Mouse (Mus musculus): ENCODE data around the gene Ddi2. TPM values are rescaled to one million over a fixed set of nuclear protein-coding genes. Genes with fewer than 3 reads are reported as not detected.
A peak's percentile ranks its signal among the peaks of the same experiment; 100 is the strongest.

The Ddi2 gene
- polyA plus RNA-seq, 1 experiment from 2014 or later: 18.8 TPM

DNA sequence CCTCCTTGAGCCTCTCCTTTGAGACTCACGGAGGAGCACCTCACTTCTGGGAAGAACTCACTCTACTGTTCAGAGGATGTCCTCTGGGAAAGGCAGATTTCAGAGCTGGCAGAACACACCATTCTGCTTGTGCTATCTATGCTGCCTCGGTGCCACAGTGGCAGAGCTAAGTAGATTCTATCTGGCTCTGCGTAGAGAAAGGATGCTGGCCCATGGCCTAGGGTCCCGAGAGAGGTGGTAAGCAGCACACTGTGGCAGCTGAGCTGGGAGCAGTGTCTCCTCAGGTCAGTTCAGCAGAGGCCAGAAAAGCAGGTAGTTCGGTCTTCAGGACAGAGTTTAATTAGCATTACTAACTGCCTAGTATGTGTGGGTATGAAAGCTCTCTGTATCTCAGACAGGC is 75.0 kb downstream of the Ddi2 start:
- Histone ChIP-seq H3K4me1 (ENCODE audit: control insufficient read depth, insufficient read depth, low read length) (peaks cover 10% of the 10 kb centered on the region), H3K9ac (ENCODE audit: low read length) (no peak overlapping the region), H3K27ac (ENCODE audit: low read length) (no peak overlapping the region), H3K9me3 (replicated peaks; ENCODE audit: control insufficient read depth, low read length) (no peaks in the 10 kb centered on the region), H3K4me3 (replicated peaks; ENCODE audit: low read length) (no peak overlapping the region), H3K4me2 (ENCODE audit: low read depth, low read length) (no peak overlapping the region), H3K36me3 (ENCODE audit: control insufficient read depth, insufficient read depth, low read length) (no peaks in the 10 kb centered on the region), H3K27me3 (ENCODE audit: control insufficient read depth, insufficient read depth, low read length) (no peaks in the 10 kb centered on the region)
- WGBS: 94% methylated on average over 5 of the region's 5 CpGs
- ATAC-seq (ENCODE audit: insufficient read depth, low FRiP score): no peak

DNA sequence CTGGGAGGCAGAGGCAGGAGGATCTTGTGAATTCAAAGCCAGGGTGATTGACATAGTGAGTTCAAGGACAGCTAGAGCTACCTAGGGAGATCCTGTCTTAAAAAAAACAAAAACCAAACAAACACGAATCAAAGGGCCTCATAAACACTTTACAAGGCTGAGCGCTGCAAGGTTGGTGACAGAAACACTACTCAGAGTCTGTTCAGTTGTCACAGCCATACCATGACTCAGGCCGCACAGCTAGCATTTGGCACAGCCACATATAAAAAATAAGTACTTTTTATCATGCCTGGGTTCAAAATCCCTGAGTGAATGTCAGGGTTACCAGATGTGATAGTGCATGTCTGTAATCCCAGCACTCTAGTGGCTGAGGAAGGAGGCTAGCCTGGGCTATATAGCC is 76.0 kb downstream of the Ddi2 start:
- no peaks in the 10 kb centered on the region for H3K27me3 ChIP-seq (ENCODE audit: control insufficient read depth, insufficient read depth, low read length)
- no peak for ATAC-seq (ENCODE audit: insufficient read depth, low FRiP score)
- WGBS: 90% methylated on average over 3 of the region's 3 CpGs

DNA sequence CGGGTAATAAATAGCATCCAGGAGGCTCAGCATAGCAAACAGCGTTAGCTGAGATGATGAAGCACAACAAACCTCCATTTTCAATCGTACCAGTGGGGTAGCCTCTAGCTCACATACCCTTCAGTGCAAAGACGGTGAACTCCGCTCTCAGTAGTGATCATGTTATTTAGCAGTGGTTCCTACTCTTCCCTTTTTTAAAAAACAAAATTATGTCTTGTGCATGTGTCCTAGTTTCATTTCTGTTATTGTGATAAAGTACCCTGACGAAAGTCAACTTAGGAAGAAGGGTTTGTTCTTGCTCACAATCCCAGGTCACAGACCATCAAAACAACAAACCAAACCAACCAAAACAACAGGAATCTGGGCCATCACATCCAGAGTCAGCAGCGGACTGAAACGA is 77.2 kb downstream of the Ddi2 start:
- Histone ChIP-seq H3K36me3 (ENCODE audit: control insufficient read depth, insufficient read depth, low read length) (no peaks in the 10 kb centered on the region), H3K4me2 (ENCODE audit: low read depth, low read length) (no peak overlapping the region), H3K9me3 (replicated peaks; ENCODE audit: control insufficient read depth, low read length) (no peaks in the 10 kb centered on the region), H3K27ac (ENCODE audit: low read length) (no peak overlapping the region), H3K27me3 (ENCODE audit: control insufficient read depth, insufficient read depth, low read length) (no peaks in the 10 kb centered on the region), H3K9ac (ENCODE audit: low read length) (no peak overlapping the region), H3K4me1 (ENCODE audit: control insufficient read depth, insufficient read depth, low read length) (peaks cover 10% of the 10 kb centered on the region), H3K4me3 (replicated peaks; ENCODE audit: low read length) (no peak overlapping the region)
- WGBS: 85% methylated on average over 8 of the region's 8 CpGs
- no peak for ATAC-seq (ENCODE audit: insufficient read depth, low FRiP score)

More for the DNA sequence above, 76.0 kb downstream of the Ddi2 start:
- Histone ChIP-seq H3K27ac (ENCODE audit: low read length) (no peak overlapping the region), H3K36me3 (ENCODE audit: control insufficient read depth, insufficient read depth, low read length) (no peaks in the 10 kb centered on the region), H3K4me1 (ENCODE audit: control insufficient read depth, insufficient read depth, low read length) (peaks cover 10% of the 10 kb centered on the region), H3K4me2 (ENCODE audit: low read depth, low read length) (no peak overlapping the region), H3K9me3 (replicated peaks; ENCODE audit: control insufficient read depth, low read length) (no peaks in the 10 kb centered on the region), H3K4me3 (replicated peaks; ENCODE audit: low read length) (no peak overlapping the region), H3K9ac (ENCODE audit: low read length) (no peak overlapping the region)

DNA sequence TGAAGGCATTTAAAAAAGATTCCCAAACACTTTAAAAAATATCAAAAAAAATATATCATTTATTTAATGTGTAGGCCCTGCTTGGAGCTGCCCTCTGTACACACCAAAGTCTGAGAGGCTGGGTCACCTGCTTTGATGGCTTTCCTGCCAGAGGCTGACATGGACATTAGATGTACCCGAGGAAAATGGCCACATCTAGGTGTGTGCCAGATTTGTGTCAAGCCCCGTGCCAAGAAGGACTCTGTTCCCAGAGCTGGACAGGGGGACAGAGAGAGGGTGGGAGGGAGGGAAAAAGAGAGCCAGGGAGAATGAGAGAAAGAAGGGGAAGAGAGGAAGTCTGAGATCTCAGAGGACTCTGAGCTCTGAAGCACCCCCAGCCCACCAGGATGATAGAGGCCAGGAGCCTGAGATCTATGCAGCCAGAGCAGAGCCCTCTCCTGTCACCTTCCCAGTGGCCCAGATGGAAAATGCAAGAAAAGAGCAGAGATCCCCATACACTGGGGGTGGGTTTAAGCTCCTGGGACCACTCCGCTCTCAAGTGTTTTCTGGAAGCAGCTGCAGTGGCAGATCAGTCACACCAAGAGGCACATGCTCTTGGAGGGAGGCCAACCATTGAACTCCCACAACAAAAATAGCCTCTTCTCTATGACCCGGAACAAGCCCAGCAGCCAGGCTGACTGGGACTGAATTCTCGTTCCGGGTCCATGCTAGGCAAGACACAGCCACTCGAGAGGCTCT is 79.9 kb downstream of the Ddi2 start:
- Histone ChIP-seq H3K4me1 (ENCODE audit: control insufficient read depth, insufficient read depth, low read length) (peaks cover 10% of the 10 kb centered on the region), H3K27ac (ENCODE audit: low read length) (peak overlapping the region; percentile 54), H3K9ac (ENCODE audit: low read length) (no peak overlapping the region), H3K4me2 (ENCODE audit: low read depth, low read length) (no peak overlapping the region), H3K36me3 (ENCODE audit: control insufficient read depth, insufficient read depth, low read length) (no peaks in the 10 kb centered on the region; the same call in 1 of the 2 replicates), H3K4me3 (replicated peaks; ENCODE audit: low read length) (no peak overlapping the region), H3K27me3 (ENCODE audit: control insufficient read depth, insufficient read depth, low read length) (no peaks in the 10 kb centered on the region), H3K9me3 (replicated peaks; ENCODE audit: control insufficient read depth, low read length) (no peaks in the 10 kb centered on the region)
- 40% methylated on average over 7 of the region's 7 CpGs for WGBS
- peak; percentile 27; the same call in 1 of the 2 replicates for ATAC-seq (ENCODE audit: insufficient read depth, low FRiP score)

DNA sequence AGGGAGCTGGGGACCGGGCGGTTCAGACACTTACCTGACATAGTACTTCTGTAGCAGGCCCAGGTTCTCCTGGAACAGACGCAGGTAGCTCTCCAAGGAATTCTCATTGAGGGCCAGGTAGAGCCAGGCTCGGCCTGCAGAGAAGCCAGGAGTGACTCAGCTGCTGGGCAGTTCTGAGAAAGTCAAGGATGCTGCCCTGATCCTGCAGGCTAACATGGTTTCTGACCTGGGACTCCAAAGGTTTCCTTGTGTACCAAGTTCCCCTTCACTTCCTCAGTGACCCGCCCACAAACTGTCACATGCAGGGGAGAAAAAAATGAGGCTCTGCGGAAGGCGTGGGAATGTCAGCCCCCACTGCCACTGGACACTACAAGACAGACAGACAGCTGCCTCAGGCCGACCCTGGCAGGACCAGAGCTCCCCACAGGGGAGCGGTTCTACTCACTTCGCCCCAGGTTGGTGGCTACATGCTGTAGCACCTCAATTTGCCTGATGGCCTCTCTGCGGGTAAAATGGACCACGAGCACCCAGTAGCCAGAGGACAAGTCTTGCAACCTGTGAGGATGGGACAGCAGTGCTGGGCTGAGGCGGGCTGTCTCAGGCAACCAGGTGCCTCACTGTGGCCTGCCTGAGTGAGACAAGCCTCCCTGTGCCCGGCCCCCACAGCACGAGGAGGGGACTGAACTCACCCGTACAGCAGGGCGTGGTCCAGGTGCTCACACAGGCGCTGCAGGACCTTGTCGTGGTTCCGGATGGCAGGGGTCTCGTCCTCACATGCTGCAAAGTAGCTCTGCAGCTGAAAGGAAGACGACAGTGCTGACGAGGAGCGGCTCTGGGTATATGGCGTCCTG is 81.0 kb downstream of the Ddi2 start:
- Histone ChIP-seq H3K4me3 (replicated peaks; ENCODE audit: low read length) (no peak overlapping the region), H3K9ac (ENCODE audit: low read length) (no peak overlapping the region)
- ATAC-seq (ENCODE audit: insufficient read depth, low FRiP score): 0 out of 2 replicates have a peak, but pooled peaks have one; percentile 25

DNA sequence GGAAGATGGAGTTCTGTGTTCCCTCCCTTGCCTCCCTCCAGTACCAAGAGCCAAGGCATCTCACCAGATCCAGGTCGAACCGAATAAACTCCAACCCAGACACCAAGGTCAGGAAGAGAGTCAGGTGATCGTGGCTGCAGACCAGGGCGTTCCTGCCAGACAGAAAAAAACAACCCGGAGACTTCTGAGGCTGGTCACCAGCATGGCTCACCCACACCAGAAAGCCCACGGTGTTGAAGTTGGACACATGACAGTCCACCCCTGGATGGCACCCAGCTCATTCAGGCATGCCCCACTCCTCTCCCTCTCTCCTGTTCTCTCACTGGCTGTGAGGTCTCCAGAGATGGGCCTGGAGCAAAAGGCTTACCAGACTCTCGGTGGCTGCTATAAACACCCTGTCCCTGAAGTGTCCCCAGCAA is 81.9 kb downstream of the Ddi2 start:
- ATAC-seq (ENCODE audit: insufficient read depth, low FRiP score): no peak
- Histone ChIP-seq H3K4me2 (ENCODE audit: low read depth, low read length) (no peak overlapping the region), H3K9ac (ENCODE audit: low read length) (no peak overlapping the region), H3K4me3 (replicated peaks; ENCODE audit: low read length) (no peak overlapping the region), H3K36me3 (ENCODE audit: control insufficient read depth, insufficient read depth, low read length) (no peaks in the 10 kb centered on the region; the same call in 1 of the 2 replicates), H3K27ac (ENCODE audit: low read length) (no peak overlapping the region), H3K27me3 (ENCODE audit: control insufficient read depth, insufficient read depth, low read length) (no peaks in the 10 kb centered on the region), H3K4me1 (ENCODE audit: control insufficient read depth, insufficient read depth, low read length) (peaks cover 10% of the 10 kb centered on the region), H3K9me3 (replicated peaks; ENCODE audit: control insufficient read depth, low read length) (no peaks in the 10 kb centered on the region)
- 84% methylated on average over 7 of the region's 7 CpGs for WGBS

More for the DNA sequence above, 81.0 kb downstream of the Ddi2 start:
- 77% methylated on average over 25 of the region's 25 CpGs for WGBS
- H3K27me3 ChIP-seq (ENCODE audit: control insufficient read depth, insufficient read depth, low read length): no peaks in the 10 kb centered on the region
- H3K9me3 ChIP-seq (replicated peaks; ENCODE audit: control insufficient read depth, low read length): no peaks in the 10 kb centered on the region
- H3K27ac ChIP-seq (ENCODE audit: low read length): no peak overlapping the region
- H3K36me3 ChIP-seq (ENCODE audit: control insufficient read depth, insufficient read depth, low read length): no peaks in the 10 kb centered on the region; the same call in 1 of the 2 replicates
- H3K4me2 ChIP-seq (ENCODE audit: low read depth, low read length): no peak overlapping the region
- peaks cover 10% of the 10 kb centered on the region for H3K4me1 ChIP-seq (ENCODE audit: control insufficient read depth, insufficient read depth, low read length)

DNA sequence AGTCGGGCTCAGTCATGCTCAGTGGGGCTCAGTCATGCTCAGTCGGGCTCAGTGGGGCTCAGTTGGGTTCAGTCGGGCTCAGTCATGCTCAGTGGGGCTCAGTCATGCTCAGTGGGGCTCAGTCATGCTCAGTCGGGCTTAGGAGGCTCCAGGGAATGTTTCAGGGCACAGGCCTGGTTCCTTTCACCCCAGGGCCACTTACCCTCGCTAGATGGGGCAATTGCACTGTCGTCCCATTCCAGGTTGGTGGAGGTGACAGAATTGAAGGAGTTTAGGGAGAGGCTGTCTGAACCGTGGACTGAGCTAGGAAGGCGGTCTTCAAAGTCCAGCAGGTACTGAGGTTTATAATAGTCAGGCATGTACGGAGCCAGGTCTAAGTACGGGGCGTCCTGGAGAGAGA is 83.7 kb downstream of the Ddi2 start:
- H3K27ac ChIP-seq (ENCODE audit: low read length): no peak overlapping the region
- H3K9me3 ChIP-seq (replicated peaks; ENCODE audit: control insufficient read depth, low read length): no peaks in the 10 kb centered on the region
- no peaks in the 10 kb centered on the region; the same call in 1 of the 2 replicates for H3K36me3 ChIP-seq (ENCODE audit: control insufficient read depth, insufficient read depth, low read length)
- ATAC-seq (ENCODE audit: insufficient read depth, low FRiP score): no peak
- no peak overlapping the region for H3K4me3 ChIP-seq (replicated peaks; ENCODE audit: low read length)
- peaks cover 10% of the 10 kb centered on the region for H3K4me1 ChIP-seq (ENCODE audit: control insufficient read depth, insufficient read depth, low read length)
- H3K27me3 ChIP-seq (ENCODE audit: control insufficient read depth, insufficient read depth, low read length): no peaks in the 10 kb centered on the region
- no peak overlapping the region for H3K9ac ChIP-seq (ENCODE audit: low read length)
- no peak overlapping the region for H3K4me2 ChIP-seq (ENCODE audit: low read depth, low read length)
- 76% methylated on average over 11 of the region's 11 CpGs for WGBS

DNA sequence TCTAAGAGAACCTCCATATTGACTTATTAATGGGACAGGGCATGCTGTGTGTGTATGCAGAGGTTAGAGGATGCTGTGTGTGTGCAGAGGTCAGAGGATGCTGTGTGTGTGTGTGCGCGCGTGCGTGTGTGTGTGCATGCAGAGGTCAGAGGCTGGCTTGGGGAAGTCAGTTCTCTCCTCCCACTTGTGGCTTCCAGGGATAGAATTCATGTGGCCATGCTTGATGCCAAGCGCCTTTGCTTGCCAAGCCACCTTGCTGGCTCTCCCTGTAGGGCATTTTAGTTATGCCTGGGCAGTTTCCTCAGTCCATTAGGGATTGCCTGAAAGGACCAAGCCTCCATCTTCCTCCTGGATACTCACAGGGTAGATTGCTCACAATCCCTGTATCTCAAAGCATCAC is 86.5 kb downstream of the Ddi2 start:
- no peaks in the 10 kb centered on the region; the same call in 1 of the 2 replicates for H3K4me1 ChIP-seq (ENCODE audit: control insufficient read depth, insufficient read depth, low read length)
- H3K27me3 ChIP-seq (ENCODE audit: control insufficient read depth, insufficient read depth, low read length): no peaks in the 10 kb centered on the region
- no peak overlapping the region for H3K4me3 ChIP-seq (replicated peaks; ENCODE audit: low read length)
- no peak overlapping the region for H3K4me2 ChIP-seq (ENCODE audit: low read depth, low read length)
- no peak for ATAC-seq (ENCODE audit: insufficient read depth, low FRiP score)
- WGBS: 93% methylated on average over 5 of the region's 5 CpGs
- H3K36me3 ChIP-seq (ENCODE audit: control insufficient read depth, insufficient read depth, low read length): peaks cover 6% of the 10 kb centered on the region
- H3K27ac ChIP-seq (ENCODE audit: low read length): no peak overlapping the region
- H3K9me3 ChIP-seq (replicated peaks; ENCODE audit: control insufficient read depth, low read length): no peaks in the 10 kb centered on the region
- H3K9ac ChIP-seq (ENCODE audit: low read length): no peak overlapping the region

DNA sequence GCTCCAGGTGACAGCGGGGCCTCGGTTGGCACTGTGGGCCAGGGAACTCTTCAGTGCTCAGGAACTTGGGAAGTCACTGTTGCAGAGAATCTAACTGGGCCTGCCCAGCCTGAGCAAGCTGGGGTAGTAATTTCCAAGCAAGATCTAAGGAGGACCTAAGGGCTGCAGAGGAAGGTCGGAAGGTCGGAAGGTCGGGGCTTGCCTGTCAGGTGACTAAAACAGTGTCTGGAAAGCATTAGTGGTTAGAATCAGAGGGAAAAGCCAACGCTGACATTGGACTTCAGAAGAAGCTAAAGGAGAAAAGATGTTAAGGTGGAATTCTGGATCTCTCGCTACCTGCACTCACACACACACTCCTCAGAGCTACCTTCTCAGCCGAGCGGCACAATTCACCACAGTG is 87.2 kb downstream of the Ddi2 start:
- no peak overlapping the region for H3K4me3 ChIP-seq (replicated peaks; ENCODE audit: low read length)
- no peak overlapping the region for H3K4me2 ChIP-seq (ENCODE audit: low read depth, low read length)
- H3K9ac ChIP-seq (ENCODE audit: low read length): no peak overlapping the region
- H3K27me3 ChIP-seq (ENCODE audit: control insufficient read depth, insufficient read depth, low read length): no peaks in the 10 kb centered on the region
- ATAC-seq (ENCODE audit: insufficient read depth, low FRiP score): no peak
- whole genome bisulfite sequencing: 80% methylated on average over 9 of the region's 9 CpGs
- H3K36me3 ChIP-seq (ENCODE audit: control insufficient read depth, insufficient read depth, low read length): peaks cover 9% of the 10 kb centered on the region
- no peak overlapping the region for H3K27ac ChIP-seq (ENCODE audit: low read length)
- H3K4me1 ChIP-seq (ENCODE audit: control insufficient read depth, insufficient read depth, low read length): no peaks in the 10 kb centered on the region
- no peaks in the 10 kb centered on the region for H3K9me3 ChIP-seq (replicated peaks; ENCODE audit: control insufficient read depth, low read length)

Measured in stomach, embryonic 16.5 days (tissue).